Mouse (Mus musculus) left cerebral cortex, adult 2 months (tissue): ENCODE measurements around the gene Hid1. TPM values are rescaled to one million over a fixed set of nuclear protein-coding genes. Genes with fewer than 3 reads are reported as not detected.

ENCODE experiments used
- DNase-seq, 2 experiments: peaks; one replicate each; pipeline ENCODE4 v3.0.0; 2021 to 2022; ENCODE audit warnings: low spot score in 2 of 2, mixed read lengths in 1 of 2; ENCODE audit errors: extremely low spot score in 1 of 2
- H3K27ac ChIP-seq: fragments of 200-600 bp; 2 replicates; pipeline ENCODE4 v1.8.1; 2022
- H3K4me3 ChIP-seq: fragments of 200-600 bp; 2 replicates; pipeline ENCODE4 v1.8.1; 2022
- CTCF ChIP-seq: fragments of 200-600 bp; IDR thresholded peaks from 2 replicates; pipeline ENCODE4 v1.8.1; 2022; ENCODE audit warnings: antibody characterized with exemption, mild to moderate bottlenecking, moderate library complexity
- intact Hi-C: fragments of 180-260 bp; cut with DNase I; formaldehyde crosslinking; loops from one replicate; pipeline ENCODE4 v1.15.1; 2025
- total RNA-seq, 2 experiments: library from RNA; stranded (reverse); gene quantifications; 2 replicates each; pipeline ENCODE4 v1.2.3; 2021

Gene Hid1
- total RNA-seq, 2 experiments from 2014 or later: 117 to 121 TPM

- Histone ChIP-seq H3K27ac (no peak overlapping the region), H3K4me3 (no peak overlapping the region)
- no peak for TF ChIP-seq CTCF
- intact Hi-C loops: no loop called here
- no peak for DNase-seq
Measured at GRCm38 (mm10) chr11:115300745-115301144, 66.8 kb downstream of the Hid1 start.

GRCm38 (mm10) chr11:115298160-115298559, 69.4 kb downstream of the Hid1 start:
- no peak overlapping the region for H3K27ac ChIP-seq
- no peak overlapping the region for H3K4me3 ChIP-seq
- intact Hi-C loops: no loop called here
- DNase-seq: no peak
- TF ChIP-seq CTCF: no peak

Other genes with a start within 250 kb of the Hid1 start
- gene Cd300lf, start 233.8 kb downstream of the Hid1 start, total RNA-seq: under 1 TPM in 1 of 2 experiments, not detected in 1; 0.58 TPM
- gene Slc9a3r1, start 204.4 kb downstream of the Hid1 start, total RNA-seq: 10 to 100 TPM; 68.8 to 75.2 TPM
- 10 to 100 TPM; 16.2 to 16.8 TPM for gene Tmem104, start 180.3 kb downstream of the Hid1 start, total RNA-seq
- gene Nat9, start 179.9 kb downstream of the Hid1 start, total RNA-seq: 10 to 100 TPM; 23.1 to 25.6 TPM
- 10 to 100 TPM; 37.4 to 40.0 TPM for gene Grin2c, start 100.5 kb downstream of the Hid1 start, total RNA-seq
- gene Fdxr, start 90.7 kb downstream of the Hid1 start, total RNA-seq: 10 to 100 TPM; 15.9 to 17.9 TPM
- gene Fads6, start 70.1 kb downstream of the Hid1 start, total RNA-seq: 10 to 100 TPM; 11.4 to 13.5 TPM
- gene Otop2, start 60.6 kb downstream of the Hid1 start, total RNA-seq: 1 to 10 TPM; 1.4 to 2.7 TPM
- under 1 TPM; 0.36 to 0.44 TPM for gene Ush1g, start 45.7 kb downstream of the Hid1 start, total RNA-seq
- gene Otop3, start 33.0 kb downstream of the Hid1 start, total RNA-seq: not detected
- gene Cdr2l, start 14.2 kb upstream of the Hid1 start, total RNA-seq: 10 to 100 TPM; 25.0 to 26.4 TPM
- gene Mrpl58, start 36.0 kb upstream of the Hid1 start, total RNA-seq: 100 to 1,000 TPM; 113 to 118 TPM
- 100 to 1,000 TPM; 436 to 465 TPM for gene Atp5h, start 52.2 kb upstream of the Hid1 start, total RNA-seq
- 10 to 100 TPM; 72.4 to 76.2 TPM for gene Kctd2, start 52.4 kb upstream of the Hid1 start, total RNA-seq
- gene Trim80, start 72.8 kb upstream of the Hid1 start, total RNA-seq: under 1 TPM in 1 of 2 experiments, not detected in 1; 0.16 TPM
- not detected for gene Slc16a5, start 94.7 kb upstream of the Hid1 start, total RNA-seq
- 10 to 100 TPM; 11.9 to 18.0 TPM for gene Armc7, start 107.9 kb upstream of the Hid1 start, total RNA-seq
- 10 to 100 TPM; 57.6 to 67.2 TPM for gene Nt5c, start 124.1 kb upstream of the Hid1 start, total RNA-seq
- 100 to 1,000 TPM; 158 to 161 TPM for gene Jpt1, start 146.6 kb upstream of the Hid1 start, total RNA-seq
- gene Sumo2, start 168.5 kb upstream of the Hid1 start, total RNA-seq: 100 to 1,000 TPM; 274 TPM
- 10 to 100 TPM; 48.3 to 52.7 TPM for gene Nup85, start 196.7 kb upstream of the Hid1 start, total RNA-seq
- 10 to 100 TPM; 51.5 to 51.7 TPM for gene Mrps7, start 236.2 kb upstream of the Hid1 start, total RNA-seq
- 10 to 100 TPM; 83.9 to 95.1 TPM for gene Gga3, start 236.3 kb upstream of the Hid1 start, total RNA-seq
- 10 to 100 TPM; 15.6 to 16.0 TPM for gene Mif4gd, start 245.2 kb upstream of the Hid1 start, total RNA-seq